Mouse (Mus musculus): ENCODE measurements around the gene Tmcc1.

- TF ChIP-seq CTCF (IDR thresholded peaks at IDR 0.05; ENCODE audit: control insufficient read depth, insufficient read depth, insufficient read length) (no peak), MYOG (IDR thresholded peaks at IDR 0.05; ENCODE audit: control insufficient read depth, extremely low read depth, insufficient read length) (no peak), MAX (IDR thresholded peaks at IDR 0.05) (no peak), MYOD1 (IDR thresholded peaks at IDR 0.05; ENCODE audit: control insufficient read depth, insufficient read length, low read depth) (no peak), CEBPB (IDR thresholded peaks at IDR 0.05; ENCODE audit: low read depth) (no peak), FOSL1 (IDR thresholded peaks at IDR 0.05; ENCODE audit: insufficient read depth, low read length, poor library complexity, severe bottlenecking) (no peak), USF1 (IDR thresholded peaks at IDR 0.05; ENCODE audit: low read depth) (no peak)
Measured at GRCm38 (mm10) chr6:116126577-116126976, 66.7 kb downstream of the Tmcc1 start.

Data from C2C12 (cell line).